Mouse (Mus musculus): ENCODE data around the gene Fhl3. TPM values are rescaled to one million over a fixed set of nuclear protein-coding genes. Genes with fewer than 3 reads are reported as not detected.
A peak's percentile ranks its signal among the peaks of the same experiment; 100 is the strongest.

Fhl3 gene
- polyA plus RNA-seq, 1 experiment from 2014 or later = 2.7 TPM

- Histone ChIP-seq H3K27ac (ENCODE audit: low read depth) (no peak overlapping the region), H3K36me3 (replicated peaks; ENCODE audit: insufficient read depth, low read length) (peaks cover 11% of the 10 kb centered on the region; the same call in 1 of the 2 replicates), H3K4me3 (ENCODE audit: low read depth, low read length) (no peak overlapping the region), H3K27me3 (ENCODE audit: insufficient read depth, low read length) (no peaks in the 10 kb centered on the region), H3K9ac (replicated peaks) (no peak overlapping the region), H3K4me1 (ENCODE audit: insufficient read depth) (peaks cover 5% of the 10 kb centered on the region; the same call in 1 of the 2 replicates), H3K4me2 (ENCODE audit: low read depth, low read length) (no peak overlapping the region), H3K9me3 (ENCODE audit: low read length) (no peaks in the 10 kb centered on the region)
- no peak for DNase-seq
- TF ChIP-seq EP300 (IDR thresholded peaks at IDR 0.05; ENCODE audit: low read depth) (no peak), CTCF (IDR thresholded peaks at IDR 0.05; ENCODE audit: low read depth) (no peak)
- no peak for ATAC-seq
- 77% methylated on average over 2 of the region's 2 CpGs for whole genome bisulfite sequencing (ENCODE audit: insufficient replicate concordance)
These were observed 36.5 kb downstream of the Fhl3 start for GRCm38 (mm10) chr4:124736952-124737351.

- Histone ChIP-seq H3K9me3 (ENCODE audit: low read length) (no peaks in the 10 kb centered on the region), H3K4me1 (ENCODE audit: insufficient read depth) (peaks cover 8% of the 10 kb centered on the region; the same call in 1 of the 2 replicates), H3K36me3 (replicated peaks; ENCODE audit: insufficient read depth, low read length) (peaks cover 10% of the 10 kb centered on the region; the same call in 1 of the 2 replicates), H3K4me2 (ENCODE audit: low read depth, low read length) (no peak overlapping the region), H3K9ac (replicated peaks) (no peak overlapping the region), H3K27ac (ENCODE audit: low read depth) (no peak overlapping the region), H3K4me3 (ENCODE audit: low read depth, low read length) (no peak overlapping the region), H3K27me3 (ENCODE audit: insufficient read depth, low read length) (no peaks in the 10 kb centered on the region)
- WGBS (ENCODE audit: insufficient replicate concordance) = 68% methylated on average over 5 of the region's 5 CpGs
- DNase-seq = no peak
- ATAC-seq = no peak
- TF ChIP-seq EP300 (IDR thresholded peaks at IDR 0.05; ENCODE audit: low read depth) (no peak), CTCF (IDR thresholded peaks at IDR 0.05; ENCODE audit: low read depth) (no peak)
These were observed 37.0 kb downstream of the Fhl3 start for GRCm38 (mm10) chr4:124737486-124737885.

DNA sequence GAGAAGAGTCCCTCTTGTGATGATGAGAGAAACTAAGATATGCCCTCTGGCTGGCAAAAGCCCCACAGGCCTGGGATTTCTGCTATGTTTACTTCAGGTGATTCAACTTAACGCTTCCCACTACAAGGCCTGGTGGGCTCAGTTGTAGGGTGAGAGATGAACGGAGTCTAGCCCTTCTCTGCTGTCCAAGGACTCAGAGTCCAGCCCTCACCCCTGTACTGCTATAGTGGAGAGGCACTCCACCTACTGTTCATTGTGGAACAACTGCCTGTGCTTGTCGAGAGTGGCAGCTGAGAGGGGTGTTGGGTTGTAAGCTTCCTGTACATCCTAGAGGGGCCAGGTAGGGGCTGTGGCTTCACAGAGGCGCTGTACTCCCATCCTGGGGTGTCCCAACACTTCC is 37.5 kb downstream of the Fhl3 start:
- Histone ChIP-seq H3K4me3 (ENCODE audit: low read depth, low read length) (no peak overlapping the region), H3K4me1 (ENCODE audit: insufficient read depth) (peaks cover 9% of the 10 kb centered on the region; the same call in 1 of the 2 replicates), H3K27me3 (ENCODE audit: insufficient read depth, low read length) (no peaks in the 10 kb centered on the region), H3K9me3 (ENCODE audit: low read length) (no peaks in the 10 kb centered on the region), H3K27ac (ENCODE audit: low read depth) (no peak overlapping the region), H3K4me2 (ENCODE audit: low read depth, low read length) (no peak overlapping the region), H3K9ac (replicated peaks) (no peak overlapping the region), H3K36me3 (replicated peaks; ENCODE audit: insufficient read depth, low read length) (peaks cover 7% of the 10 kb centered on the region; the same call in 1 of the 2 replicates)
- TF ChIP-seq EP300 (IDR thresholded peaks at IDR 0.05; ENCODE audit: low read depth) = no peak
- peak; percentile 31 for TF ChIP-seq CTCF (IDR thresholded peaks at IDR 0.05; ENCODE audit: low read depth)
- ATAC-seq (no peak), DNase-seq (no peak)
- 47% methylated on average over 4 of the region's 4 CpGs for WGBS (ENCODE audit: insufficient replicate concordance)

DNA sequence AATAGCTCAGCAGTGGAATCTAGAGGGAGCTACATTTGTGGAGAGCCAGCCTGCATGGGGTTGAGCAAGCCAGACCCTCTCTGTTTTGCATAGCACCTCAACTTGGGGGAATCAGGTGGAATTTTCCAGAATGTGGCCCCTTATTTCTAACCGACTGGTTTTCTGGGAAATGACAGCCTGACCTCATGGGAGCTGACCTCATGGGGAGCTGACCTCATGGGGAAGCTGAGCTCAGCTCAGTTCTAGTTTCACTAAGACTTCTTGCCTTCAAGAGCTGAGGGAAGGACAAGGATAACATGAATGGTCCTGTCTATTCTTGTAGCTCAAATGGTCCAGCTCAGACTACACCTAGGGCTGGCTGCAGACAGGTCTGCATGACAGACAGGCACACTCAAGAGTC is 38.3 kb downstream of the Fhl3 start:
- TF ChIP-seq EP300 (IDR thresholded peaks at IDR 0.05; ENCODE audit: low read depth) (no peak), CTCF (IDR thresholded peaks at IDR 0.05; ENCODE audit: low read depth) (no peak)

DNA sequence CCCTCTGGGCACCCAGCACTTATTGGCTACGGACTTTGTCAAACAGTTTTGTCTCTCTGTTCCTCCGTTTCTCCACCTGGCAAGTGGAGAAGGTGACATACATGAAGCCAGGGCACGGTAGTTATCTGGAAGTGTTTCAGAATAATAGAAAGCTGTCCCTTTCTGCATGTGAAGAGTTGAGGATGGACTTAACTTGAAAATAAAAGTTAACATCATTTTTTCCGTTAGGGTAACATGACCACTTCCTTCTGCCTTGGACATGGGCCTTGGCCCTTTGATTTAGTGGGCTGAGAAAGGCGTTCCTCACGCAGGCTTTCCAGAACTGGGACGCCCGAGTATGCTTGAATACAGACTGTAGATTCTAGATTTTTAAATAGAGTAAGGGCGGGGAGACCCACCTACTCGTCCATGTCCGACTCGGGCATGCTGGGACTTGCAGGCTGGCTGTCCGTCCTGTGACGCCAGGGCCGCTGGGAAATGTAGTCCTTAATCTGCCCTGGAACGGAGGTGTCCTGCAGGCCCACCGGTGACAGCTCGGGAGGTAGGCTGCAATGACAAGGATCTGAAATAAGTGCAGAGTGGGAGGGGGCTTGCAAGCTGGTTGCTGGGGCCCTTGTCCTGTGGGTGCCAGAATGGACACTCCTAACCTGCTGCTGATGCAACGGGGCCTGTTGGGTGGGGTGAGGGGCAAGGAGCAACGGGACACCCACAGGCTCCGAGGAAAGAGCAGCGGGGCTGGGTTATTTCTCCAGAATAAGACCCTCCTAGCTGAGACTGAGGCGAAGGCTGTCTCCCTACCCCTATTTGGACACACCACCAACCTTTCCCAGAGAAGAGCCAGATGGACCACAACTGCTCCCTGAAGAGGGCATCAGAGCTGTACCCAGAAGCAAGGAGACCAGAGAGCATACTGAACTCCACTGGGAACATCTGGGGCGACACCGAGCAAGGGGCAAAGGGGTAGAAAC is 41.2 kb downstream of the Fhl3 start, which contains the start of gene Inpp5b:
Gene Inpp5b, plus strand, starts transcription at position 475 of the 968 bp plus-strand sequence.
- 0 out of 2 replicates have a peak within 1 kb of the TSS, but pooled peaks have one; percentile 0 for H3K27ac ChIP-seq (ENCODE audit: low read depth)
- H3K4me1 ChIP-seq (ENCODE audit: insufficient read depth) = peaks cover 11% of the 10 kb centered on the region
- 10% methylated on average over 25 of the region's 25 CpGs for WGBS (ENCODE audit: insufficient replicate concordance)
- H3K4me3 ChIP-seq (ENCODE audit: low read depth, low read length) = peak within 1 kb of the TSS; percentile 53
- peak within 1 kb of the TSS; percentile 68 for H3K4me2 ChIP-seq (ENCODE audit: low read depth, low read length)
- peak within 1 kb of the TSS; percentile 54 for H3K9ac ChIP-seq (replicated peaks)
- TF ChIP-seq CTCF (IDR thresholded peaks at IDR 0.05; ENCODE audit: low read depth) = peak; percentile 38
- TF ChIP-seq EP300 (IDR thresholded peaks at IDR 0.05; ENCODE audit: low read depth) = no peak
- no peaks in the 10 kb centered on the region for H3K9me3 ChIP-seq (ENCODE audit: low read length)
- H3K36me3 ChIP-seq (replicated peaks; ENCODE audit: insufficient read depth, low read length) = no peaks in the 10 kb centered on the region
- no peaks in the 10 kb centered on the region for H3K27me3 ChIP-seq (ENCODE audit: insufficient read depth, low read length)
- ATAC-seq (peak; percentile 83), DNase-seq (peak; percentile 79)

More for the DNA sequence above, 38.3 kb downstream of the Fhl3 start:
- Histone ChIP-seq H3K9ac (replicated peaks) (no peak overlapping the region), H3K27me3 (ENCODE audit: insufficient read depth, low read length) (no peaks in the 10 kb centered on the region), H3K4me3 (ENCODE audit: low read depth, low read length) (no peak overlapping the region), H3K27ac (ENCODE audit: low read depth) (no peak overlapping the region), H3K36me3 (replicated peaks; ENCODE audit: insufficient read depth, low read length) (peaks cover under 1% of the 10 kb centered on the region; the same call in 1 of the 2 replicates), H3K4me1 (ENCODE audit: insufficient read depth) (peaks cover 11% of the 10 kb centered on the region; the same call in 1 of the 2 replicates), H3K9me3 (ENCODE audit: low read length) (no peaks in the 10 kb centered on the region), H3K4me2 (ENCODE audit: low read depth, low read length) (no peak overlapping the region)
- 35% methylated on average over 1 of the region's 1 CpGs for WGBS (ENCODE audit: insufficient replicate concordance)
- ATAC-seq (no peak), DNase-seq (no peak)

DNA sequence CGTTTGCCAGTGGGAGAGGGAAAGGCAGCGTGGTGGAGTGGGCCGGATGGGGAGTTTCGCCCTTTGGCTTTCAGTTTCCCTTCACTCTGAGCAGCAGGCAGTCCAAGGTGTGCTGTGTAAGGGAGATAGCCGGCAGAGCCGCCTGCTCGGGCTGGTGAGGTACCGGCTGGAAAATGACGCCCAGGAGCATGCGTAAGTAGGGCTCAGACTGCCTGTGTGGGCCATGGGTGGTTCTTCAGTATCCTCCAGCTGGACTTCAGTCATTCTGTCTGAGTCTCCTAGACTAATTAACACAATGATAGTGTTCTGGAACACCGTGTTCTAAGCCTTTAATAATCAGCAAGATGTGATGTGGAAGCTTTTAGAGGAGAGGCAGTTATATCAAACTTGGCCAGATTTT is 42.3 kb downstream of the Fhl3 start:
- Histone ChIP-seq H3K4me3 (ENCODE audit: low read depth, low read length) (no peak overlapping the region), H3K36me3 (replicated peaks; ENCODE audit: insufficient read depth, low read length) (no peaks in the 10 kb centered on the region), H3K4me1 (ENCODE audit: insufficient read depth) (peaks cover 13% of the 10 kb centered on the region), H3K9ac (replicated peaks) (no peak overlapping the region), H3K4me2 (ENCODE audit: low read depth, low read length) (no peak overlapping the region), H3K27me3 (ENCODE audit: insufficient read depth, low read length) (no peaks in the 10 kb centered on the region), H3K9me3 (ENCODE audit: low read length) (no peaks in the 10 kb centered on the region), H3K27ac (ENCODE audit: low read depth) (no peak overlapping the region)
- DNase-seq (no peak), ATAC-seq (no peak)
- TF ChIP-seq EP300 (IDR thresholded peaks at IDR 0.05; ENCODE audit: low read depth) (no peak), CTCF (IDR thresholded peaks at IDR 0.05; ENCODE audit: low read depth) (no peak)
- 75% methylated on average over 11 of the region's 11 CpGs for WGBS (ENCODE audit: insufficient replicate concordance)

Measured in liver, postnatal 0 days (tissue).